Mouse (Mus musculus) mesoderm, embryonic 11.5 days (tissue): Measurements from ENCODE around the gene Rhox3h.
"Not testable (repeated sequence)": the region's sequence is repeated elsewhere in the genome, so short reads cannot be mapped to it uniquely, and the experiment has no call there.

Source experiments
- DNase-seq: peaks from one replicate; pipeline ENCODE4 v3.0.0-alpha.2; 2012; ENCODE audit warnings: low read depth, low spot score

Rhox3h gene

DNA sequence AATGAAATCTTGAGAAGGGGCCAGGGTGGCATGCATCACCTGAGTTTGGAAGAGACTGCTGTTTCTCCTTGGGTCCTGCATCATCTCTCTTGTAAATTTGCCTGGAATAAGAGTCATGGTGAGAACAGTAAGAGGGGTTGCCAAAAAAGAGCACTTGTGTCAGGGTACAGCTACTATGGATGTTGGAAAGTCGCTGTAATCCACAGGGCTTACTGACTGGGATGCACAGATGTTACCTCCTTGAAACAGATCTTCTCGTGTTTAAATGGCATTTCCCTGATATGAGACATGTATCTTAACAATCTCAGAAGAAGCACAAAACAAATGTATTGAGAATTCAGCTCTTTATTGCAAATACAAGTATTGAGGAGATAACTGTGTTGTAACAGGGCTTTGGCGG lies at the start of gene Rhox3h:
Gene Rhox3h, minus strand, starts transcription at position 101 of the 400 bp plus-strand sequence.
- DNase-seq: not testable (repeated sequence)

DNA sequence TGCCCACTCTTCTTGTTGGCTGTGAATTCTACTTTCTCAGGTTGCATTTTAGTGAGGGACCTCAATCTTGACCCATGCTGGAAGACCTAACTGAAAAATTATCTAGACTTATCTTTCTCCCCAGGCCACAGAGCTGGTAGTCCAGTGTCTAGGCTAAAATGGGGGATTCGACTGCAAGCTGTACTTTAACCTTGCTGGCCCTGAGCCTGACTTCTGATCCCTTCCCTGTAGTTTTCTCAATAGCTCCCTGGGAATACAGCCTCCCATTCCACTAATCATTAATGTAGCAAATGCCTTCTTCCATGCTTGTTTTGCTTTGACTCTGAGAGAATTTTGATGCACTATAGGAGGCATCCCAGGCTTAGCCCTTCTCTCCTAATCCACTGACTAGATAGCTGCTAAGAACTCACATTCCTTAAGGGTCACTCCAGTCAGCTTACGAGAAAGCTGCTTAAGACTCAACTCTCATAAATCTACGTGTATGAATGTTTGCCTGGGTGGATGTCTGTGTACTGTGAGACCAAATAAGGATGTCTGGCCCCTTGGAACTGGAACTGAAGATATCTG lies 33.3 kb upstream of the Rhox3h start:
- DNase-seq: no peak

- DNase-seq: no peak
Observed at GRCm38 (mm10) chrX:37692261-37692660, 23.7 kb upstream of the Rhox3h start.

DNA sequence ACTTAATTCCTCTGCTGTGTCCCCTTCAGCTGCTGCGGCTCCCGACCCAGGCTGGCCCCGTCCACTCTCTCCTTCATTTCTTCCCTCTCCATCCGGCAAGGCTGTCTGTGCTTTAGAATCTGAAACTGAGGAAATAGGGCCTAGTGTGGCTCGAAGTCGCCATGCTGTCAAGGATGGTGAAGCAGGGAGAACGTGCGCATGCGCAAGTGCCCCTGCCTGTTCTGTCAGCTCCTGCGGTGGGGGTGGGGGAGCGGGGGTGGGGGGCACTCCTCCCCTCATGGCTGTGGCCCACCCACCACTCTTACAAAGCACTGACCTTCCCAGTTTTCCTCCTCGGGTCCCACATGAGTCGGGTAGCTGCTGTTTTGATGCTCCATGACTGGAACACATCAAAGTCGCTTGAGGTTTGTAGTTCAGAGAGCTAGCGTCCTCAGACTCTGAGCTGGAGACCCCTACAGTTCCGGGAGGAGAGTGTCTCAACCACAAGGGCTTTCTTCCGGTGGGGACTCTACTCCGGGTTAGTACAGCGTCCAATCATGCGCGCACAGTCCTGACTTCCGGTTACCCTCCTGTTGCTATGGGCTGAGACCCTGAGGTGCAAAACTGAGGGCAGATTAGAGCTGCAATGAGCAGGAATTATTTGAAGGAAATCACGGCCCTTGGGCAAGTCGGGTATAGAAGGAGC lies 14.6 kb upstream of the Rhox3h start:
- no peak for DNase-seq

DNA sequence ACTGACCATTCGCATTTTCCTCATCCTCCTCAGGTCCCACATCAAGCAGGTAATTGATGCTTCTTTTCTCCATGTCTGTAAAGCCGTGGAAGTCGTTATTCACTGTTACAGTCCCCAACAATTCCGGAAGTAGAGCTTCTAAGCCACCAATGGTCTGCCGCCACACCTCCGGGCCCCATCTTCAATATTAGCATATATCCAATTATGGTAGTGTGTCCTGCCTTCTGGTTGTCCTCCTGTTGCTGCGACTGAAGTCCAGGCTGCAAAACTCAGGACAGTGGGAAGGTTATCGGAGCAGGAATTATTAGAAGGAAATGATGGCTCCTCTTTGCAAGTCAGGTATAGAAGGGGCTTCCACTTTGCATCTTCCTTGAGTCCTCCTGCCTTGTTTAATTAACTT lies 4.6 kb upstream of the Rhox3h start, which contains the start of gene Rhox2h:
Gene Rhox2h, minus strand, starts transcription at position 101 of the 400 bp plus-strand sequence.
- not testable (repeated sequence) for DNase-seq

GRCm38 (mm10) chrX:37651227-37651626 lies 17.3 kb downstream of the Rhox3h start, which contains the start of gene Rhox4g:
Gene Rhox4g, minus strand, starts transcription at chrX:37651327.
- not testable (repeated sequence) for DNase-seq

- DNase-seq: not testable (repeated sequence)
Observed at GRCm38 (mm10) chrX:37643370-37643769, 25.2 kb downstream of the Rhox3h start, which contains the start of gene Rhox2g. Gene Rhox2g, minus strand, starts transcription at chrX:37643470.

- DNase-seq: not testable (repeated sequence)
Observed at GRCm38 (mm10) chrX:37628512-37628911, 40.1 kb downstream of the Rhox3h start, which contains the start of gene Rhox3g. Gene Rhox3g, minus strand, starts transcription at chrX:37628612.
